Mouse (Mus musculus) bone marrow macrophage, adult 2 months (primary cell): ENCODE results near the gene Cldn4. TPM values are rescaled to one million over a fixed set of nuclear protein-coding genes. Genes with fewer than 3 reads are reported as not detected.

Experiments used
- H3K27ac ChIP-seq: 2 replicates; pipeline ENCODE4 v1.5.1; 2012; ENCODE audit warnings: low read depth, low read length; ENCODE audit not compliant: insufficient read depth
- H3K4me1 ChIP-seq: 2 replicates; pipeline ENCODE4 v1.6.1; 2012; ENCODE audit warnings: low read length; ENCODE audit not compliant: control insufficient read depth, insufficient read depth
- H3K4me3 ChIP-seq: 2 replicates; pipeline ENCODE4 v1.5.1; 2012; ENCODE audit warnings: mild to moderate bottlenecking, low read length, moderate library complexity; ENCODE audit not compliant: insufficient read depth
- CTCF ChIP-seq: IDR thresholded peaks from 2 replicates; pipeline ENCODE4 v1.5.1; 2012; ENCODE audit warnings: low read depth, mild to moderate bottlenecking, low read length, moderate library complexity
- POLR2A ChIP-seq: IDR thresholded peaks from 2 replicates; pipeline ENCODE4 v1.6.1; 2012; ENCODE audit warnings: mild to moderate bottlenecking, low read depth, low read length, borderline replicate concordance
- polyA plus RNA-seq: library from polyadenylated mRNA; stranded (reverse); fragments of >200 nt; gene quantifications from 2 replicates; pipeline ENCODE4 v1.2.4, GENCODE M21; 2012; ENCODE audit not compliant: missing spikeins, insufficient read depth, insufficient read length

Gene Cldn4
- not detected in 2 replicates for polyA plus RNA-seq

DNA sequence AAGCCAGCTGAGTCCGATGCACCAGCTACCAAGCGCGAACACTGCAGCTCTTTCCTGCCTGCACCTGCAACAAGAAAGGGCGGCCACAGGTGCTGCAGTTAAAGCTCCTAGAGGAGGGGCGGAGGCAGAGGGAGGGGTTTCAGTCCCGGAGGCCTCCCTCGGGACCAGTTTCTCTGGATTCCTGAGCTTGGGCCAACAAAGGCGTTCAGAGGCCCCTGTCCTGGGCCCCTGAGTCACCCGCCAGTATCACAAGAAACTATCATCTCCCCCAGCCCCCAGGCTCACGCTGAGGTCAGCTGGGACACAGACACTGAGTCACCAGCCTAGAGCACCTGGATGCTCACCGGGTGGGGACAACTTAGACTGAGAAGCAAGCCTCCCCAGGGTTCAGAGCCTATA is at the start of gene Cldn4:
TSS of gene Cldn4 (minus strand) at position 78 of the 399 bp plus-strand sequence.
- H3K4me1 ChIP-seq, result peaks cover 17% of the 10 kb centered on the region
- no peak within 1 kb of the TSS for H3K4me3 ChIP-seq
- no peak within 1 kb of the TSS for H3K27ac ChIP-seq
- no peak for TF ChIP-seq POLR2A
- no peak for TF ChIP-seq CTCF

DNA sequence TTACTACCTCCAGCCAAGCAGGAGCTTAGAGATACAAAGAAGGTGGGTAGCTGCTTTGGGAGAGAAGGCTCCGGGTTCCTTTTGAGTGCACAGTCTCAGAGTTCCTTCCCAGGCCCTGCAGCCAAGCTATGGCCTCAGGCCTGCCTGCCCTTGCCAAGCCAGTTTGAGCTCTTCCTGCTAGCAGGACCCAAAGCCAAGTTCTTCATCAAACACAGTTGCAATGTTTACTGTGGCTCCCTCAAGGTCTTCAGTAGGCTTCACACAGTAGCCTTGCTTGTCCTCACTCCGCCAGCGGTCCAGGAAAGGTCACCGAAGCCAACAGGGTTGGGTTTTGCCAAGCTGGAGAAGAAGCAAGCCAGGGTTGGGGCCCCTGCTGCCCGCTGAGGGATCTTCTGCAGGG is 45.8 kb upstream of the Cldn4 start:
- TF ChIP-seq POLR2A, result no peak
- TF ChIP-seq CTCF, result no peak
- H3K4me1 ChIP-seq, result peaks cover 5% of the 10 kb centered on the region
- no peak overlapping the region for H3K4me3 ChIP-seq
- no peak overlapping the region for H3K27ac ChIP-seq

GRCm38 (mm10) chr5:134989741-134990140 is 43.0 kb upstream of the Cldn4 start:
- no peak for TF ChIP-seq CTCF
- no peak for TF ChIP-seq POLR2A
- Histone ChIP-seq H3K4me1 (peaks cover 5% of the 10 kb centered on the region), H3K4me3 (no peak overlapping the region), H3K27ac (no peak overlapping the region)

DNA sequence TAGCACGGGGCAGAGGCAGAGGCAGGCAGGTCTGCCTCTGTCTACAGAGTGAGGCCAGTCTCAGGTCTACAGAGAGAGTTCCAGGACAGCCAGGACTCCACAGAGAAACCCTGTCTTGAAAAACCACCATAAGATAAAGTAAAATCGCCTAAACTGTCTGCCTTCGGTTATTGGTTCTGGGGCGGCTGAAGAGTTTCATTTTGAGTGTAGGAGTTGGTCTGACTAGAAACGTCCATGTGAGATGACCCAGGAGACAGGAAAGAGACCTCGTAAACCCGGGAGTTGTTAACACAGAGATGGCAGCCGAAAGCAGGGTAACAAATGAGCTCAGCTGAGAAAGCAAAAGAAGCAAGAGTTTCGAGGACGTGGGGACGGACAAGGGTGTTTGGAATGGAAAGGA is 42.4 kb upstream of the Cldn4 start:
- Histone ChIP-seq H3K4me3 (no peak overlapping the region), H3K4me1 (peaks cover 5% of the 10 kb centered on the region), H3K27ac (no peak overlapping the region)
- no peak for TF ChIP-seq POLR2A
- no peak for TF ChIP-seq CTCF

DNA sequence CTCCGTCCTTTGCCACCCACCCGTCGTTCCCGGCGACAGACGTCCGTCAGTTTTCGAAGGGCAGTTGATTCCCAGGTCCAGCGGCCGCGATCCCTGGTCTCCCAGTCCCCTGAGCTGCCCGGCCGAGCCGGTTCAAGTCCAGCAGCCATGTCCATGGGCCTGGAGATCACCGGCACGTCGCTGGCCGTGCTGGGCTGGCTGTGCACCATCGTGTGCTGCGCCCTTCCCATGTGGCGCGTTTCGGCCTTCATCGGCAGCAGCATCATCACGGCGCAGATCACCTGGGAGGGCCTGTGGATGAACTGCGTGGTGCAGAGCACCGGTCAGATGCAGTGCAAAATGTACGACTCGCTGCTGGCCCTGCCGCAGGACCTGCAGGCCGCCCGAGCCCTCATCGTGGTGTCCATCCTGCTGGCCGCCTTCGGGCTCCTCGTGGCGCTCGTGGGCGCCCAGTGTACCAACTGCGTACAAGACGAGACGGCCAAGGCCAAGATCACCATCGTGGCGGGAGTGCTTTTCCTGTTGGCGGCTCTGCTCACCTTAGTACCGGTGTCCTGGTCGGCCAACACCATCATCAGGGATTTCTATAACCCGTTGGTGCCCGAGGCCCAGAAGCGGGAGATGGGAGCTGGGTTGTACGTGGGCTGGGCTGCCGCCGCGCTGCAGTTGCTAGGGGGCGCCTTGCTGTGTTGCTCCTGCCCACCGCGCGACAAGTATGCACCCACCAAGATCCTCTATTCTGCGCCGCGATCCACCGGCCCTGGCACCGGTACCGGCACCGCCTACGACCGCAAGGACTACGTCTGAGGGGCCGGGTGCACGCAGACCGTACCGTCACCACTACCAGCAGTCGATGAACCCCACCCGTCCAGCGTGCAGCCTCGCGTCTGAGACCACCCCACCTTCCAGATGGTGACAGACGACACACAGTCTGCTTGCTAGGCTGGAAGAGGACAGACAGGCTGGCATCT is 39.8 kb upstream of the Cldn4 start:
- Histone ChIP-seq H3K4me1 (peaks cover 5% of the 10 kb centered on the region), H3K4me3 (no peak overlapping the region), H3K27ac (no peak overlapping the region)
- no peak for TF ChIP-seq CTCF
- no peak for TF ChIP-seq POLR2A

GRCm38 (mm10) chr5:134985633-134986297 is 39.0 kb upstream of the Cldn4 start, which contains the start of gene Cldn3:
TSS of gene Cldn3 (plus strand) at chr5:134986214.
- H3K4me3 ChIP-seq, result no peak within 1 kb of the TSS
- no peak for TF ChIP-seq POLR2A
- TF ChIP-seq CTCF, result no peak
- no peak within 1 kb of the TSS for H3K27ac ChIP-seq
- peaks cover 5% of the 10 kb centered on the region for H3K4me1 ChIP-seq

DNA sequence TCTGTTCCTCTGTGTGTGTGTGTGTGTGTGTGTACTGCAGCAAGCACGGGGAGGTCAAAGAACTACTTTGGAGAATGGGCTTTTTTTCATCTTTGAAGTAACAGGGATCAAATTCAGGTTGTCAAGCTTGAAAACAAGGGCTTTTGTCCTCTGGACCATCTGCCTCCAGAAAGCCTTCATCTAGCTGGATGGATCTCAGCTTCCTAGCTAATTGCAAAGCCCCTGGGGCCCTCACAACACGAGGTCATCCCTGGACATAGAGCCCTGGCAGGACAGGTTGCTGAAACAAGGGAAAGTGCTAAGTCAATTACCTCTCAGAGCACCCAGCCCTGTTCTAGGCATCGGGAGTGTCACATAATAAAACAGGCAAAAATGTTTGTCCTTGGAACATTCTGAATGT is 37.0 kb upstream of the Cldn4 start:
- no peak overlapping the region for H3K4me3 ChIP-seq
- H3K4me1 ChIP-seq, result no peaks in the 10 kb centered on the region
- TF ChIP-seq POLR2A (no peak), CTCF (no peak)
- no peak overlapping the region for H3K27ac ChIP-seq

DNA sequence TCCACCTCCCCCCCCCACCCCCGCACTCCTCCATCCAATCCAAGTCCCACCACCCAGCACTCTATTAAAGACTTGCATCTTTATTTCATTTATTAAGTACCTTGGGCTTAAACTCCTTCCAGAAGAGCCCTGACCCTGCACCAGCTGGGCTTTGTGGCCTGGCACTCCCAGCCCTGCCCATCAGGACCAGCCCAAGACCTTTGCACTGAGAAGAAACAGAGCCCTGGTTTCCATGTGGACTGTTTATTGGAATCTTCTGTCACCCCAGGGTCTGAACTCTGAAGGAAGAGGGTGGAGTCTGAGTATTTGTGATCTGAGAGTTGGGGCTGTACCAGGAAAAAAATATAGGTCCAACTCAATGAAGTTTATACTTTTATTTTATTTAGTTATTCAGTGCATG is 36.4 kb upstream of the Cldn4 start:
- no peak for TF ChIP-seq CTCF
- TF ChIP-seq POLR2A, result no peak
- Histone ChIP-seq H3K4me3 (no peak overlapping the region), H3K4me1 (no peaks in the 10 kb centered on the region), H3K27ac (no peak overlapping the region)

DNA sequence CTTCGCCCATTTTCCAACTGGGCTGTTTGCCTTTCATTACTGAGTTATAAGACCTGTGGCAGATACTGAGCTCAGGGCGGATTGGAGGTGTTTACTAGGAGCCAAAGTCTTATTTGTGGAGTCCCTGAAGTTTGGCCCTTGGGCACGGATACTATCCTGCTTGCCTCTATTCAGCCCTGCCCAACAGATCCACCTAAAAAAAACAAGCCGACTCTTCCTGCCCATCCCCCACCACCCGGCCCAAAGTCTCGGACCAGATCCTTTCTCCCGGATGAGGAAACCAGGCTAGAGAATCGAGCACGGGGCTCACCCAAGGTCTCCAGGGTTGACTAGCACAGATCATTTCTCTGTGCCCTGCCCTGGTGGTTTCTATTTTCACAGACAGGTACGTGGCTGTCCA is 34.4 kb upstream of the Cldn4 start:
- TF ChIP-seq CTCF, result no peak
- TF ChIP-seq POLR2A, result no peak
- Histone ChIP-seq H3K27ac (no peak overlapping the region), H3K4me3 (no peak overlapping the region), H3K4me1 (peaks cover 5% of the 10 kb centered on the region)

DNA sequence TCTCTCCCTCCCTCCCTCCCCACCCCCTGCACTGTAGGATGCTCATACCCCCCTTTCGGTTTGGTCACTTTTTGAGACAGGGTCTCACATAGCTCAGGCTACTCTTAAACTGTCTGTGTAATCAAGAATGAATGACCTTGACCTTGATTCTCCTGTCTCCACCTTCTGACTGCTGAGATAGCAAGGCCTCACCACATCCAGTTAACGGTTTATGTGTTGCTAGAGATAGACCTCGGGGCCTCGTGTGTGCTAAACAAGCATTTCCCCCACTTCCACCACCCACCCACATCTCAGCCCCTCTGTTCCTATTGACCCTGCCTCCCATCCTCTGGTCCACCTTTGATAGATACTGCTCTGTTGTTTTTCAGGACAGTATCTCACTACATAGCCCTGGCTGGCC is 31.1 kb upstream of the Cldn4 start:
- no peak overlapping the region for H3K27ac ChIP-seq
- no peak overlapping the region for H3K4me3 ChIP-seq
- TF ChIP-seq CTCF (no peak), POLR2A (no peak)
- H3K4me1 ChIP-seq, result peaks cover 30% of the 10 kb centered on the region
